Comparison of ENCODE assay signal across 12 mouse cellular contexts in genomic region chr7:73637810-73638125, GRCm38 (mm10).
DNase-seq lines count a peak whose midpoint lies in the region; ATAC-seq lines count a peak whose summit lies in the region.
"Had no signal": no experiment of that assay in that cellular context is flagged by ENCODE, and none has a peak within 500 bp of the region (broad histone marks: within the 10 kb centered on the region; RNA-seq: fewer than 3 reads in every experiment).

No protein-coding gene starts in this region.

- H3K27me3 ChIP-seq in forebrain, embryonic 12.5 days = no peaks in the 10 kb centered on the region
- H3K27me3 ChIP-seq in neural tube, embryonic 14.5 days (ENCODE audit: control insufficient read depth, insufficient read depth, low read length) = no peaks in the 10 kb centered on the region
- H3K27me3 ChIP-seq in heart, embryonic 11.5 days (ENCODE audit: control insufficient read depth, insufficient read depth, low read length) = no peaks in the 10 kb centered on the region
- H3K27me3 ChIP-seq: heart, embryonic 15.5 days; limb, embryonic 12.5 days had no signal

- 9% methylated on average over 4 of the region's 4 CpGs for WGBS in forebrain, embryonic 12.5 days
- WGBS in neural tube, embryonic 14.5 days = 9% methylated on average over 4 of the region's 4 CpGs
- 76% methylated on average over 4 of the region's 4 CpGs for WGBS in heart, embryonic 11.5 days (ENCODE audit: insufficient replicate concordance)

- H3K9me3 ChIP-seq in forebrain, embryonic 12.5 days = no peaks in the 10 kb centered on the region
- no peaks in the 10 kb centered on the region for H3K9me3 ChIP-seq in neural tube, embryonic 14.5 days (ENCODE audit: control insufficient read depth, low read length)
- H3K9me3 ChIP-seq in heart, embryonic 11.5 days (replicated peaks; ENCODE audit: control insufficient read depth, low read length) = no peaks in the 10 kb centered on the region
- H3K9me3 ChIP-seq: heart, embryonic 15.5 days; limb, embryonic 12.5 days had no signal

- no peak overlapping the region for H3K4me3 ChIP-seq in forebrain, embryonic 12.5 days (replicated peaks)
- no peak overlapping the region for H3K4me3 ChIP-seq in neural tube, embryonic 14.5 days (ENCODE audit: low read depth, low read length)
- H3K4me3 ChIP-seq in heart, embryonic 11.5 days (ENCODE audit: low read depth, low read length) = no peak overlapping the region
- H3K4me3 ChIP-seq: heart, embryonic 15.5 days; limb, embryonic 12.5 days had no signal

- DNase-seq in layer of hippocampus, adult 9-11 months = peak; percentile 47
- DNase-seq in layer of hippocampus, postnatal 10 days (ENCODE audit: low spot score in 2 of 2) = no peak
- DNase-seq in induced T-regulatory cell, adult 2 months (ENCODE audit: low read depth) = peak; percentile 72
- DNase-seq in kidney, adult 9 months = no peak
- no peak for DNase-seq in ovary, postnatal 36 days (ENCODE audit: low spot score)
- DNase-seq: lung, postnatal 10 days had no signal

- peak overlapping the region; percentile 90 for H3K27ac ChIP-seq in forebrain, embryonic 12.5 days
- H3K27ac ChIP-seq in neural tube, embryonic 14.5 days (ENCODE audit: low read depth, low read length) = no peak overlapping the region
- H3K27ac ChIP-seq in heart, embryonic 11.5 days (ENCODE audit: low read depth, low read length) = no peak overlapping the region
- H3K27ac ChIP-seq: heart, embryonic 15.5 days; kidney, postnatal 0 days; limb, embryonic 12.5 days had no signal

- ATAC-seq in forebrain, embryonic 12.5 days (ENCODE audit: low FRiP score) = peak; percentile 95
- peak; percentile 89 for ATAC-seq in neural tube, embryonic 14.5 days (ENCODE audit: low read depth)
- ATAC-seq in heart, embryonic 11.5 days (replicated peaks; ENCODE audit: insufficient number of reproducible peaks, low FRiP score, low TSS enrichment) = no peak

- H3K36me3 ChIP-seq in forebrain, embryonic 12.5 days (replicated peaks) = no peaks in the 10 kb centered on the region
- no peaks in the 10 kb centered on the region for H3K36me3 ChIP-seq in neural tube, embryonic 14.5 days (ENCODE audit: control insufficient read depth, insufficient read depth, low read length)
- no peaks in the 10 kb centered on the region for H3K36me3 ChIP-seq in heart, embryonic 11.5 days (ENCODE audit: control insufficient read depth, insufficient read depth, low read length)
- H3K36me3 ChIP-seq: heart, embryonic 15.5 days; limb, embryonic 12.5 days had no signal

- H3K4me1 ChIP-seq in forebrain, embryonic 12.5 days = peaks cover 19% of the 10 kb centered on the region
- peaks cover 2% of the 10 kb centered on the region; the same call in 1 of the 2 replicates for H3K4me1 ChIP-seq in neural tube, embryonic 14.5 days (ENCODE audit: control insufficient read depth, insufficient read depth, low read length)
- H3K4me1 ChIP-seq in heart, embryonic 11.5 days (ENCODE audit: control insufficient read depth, insufficient read depth, low read length) = no peaks in the 10 kb centered on the region
- H3K4me1 ChIP-seq: heart, embryonic 15.5 days; limb, embryonic 12.5 days had no signal

- no peak overlapping the region for H3K4me2 ChIP-seq in forebrain, embryonic 12.5 days
- H3K4me2 ChIP-seq in neural tube, embryonic 14.5 days (ENCODE audit: low read depth, low read length) = no peak overlapping the region
- H3K4me2 ChIP-seq in heart, embryonic 11.5 days = no peak overlapping the region
- H3K4me2 ChIP-seq: heart, embryonic 15.5 days; limb, embryonic 12.5 days had no signal

- no peak overlapping the region for H3K9ac ChIP-seq in forebrain, embryonic 12.5 days
- no peak overlapping the region for H3K9ac ChIP-seq in neural tube, embryonic 14.5 days (replicated peaks; ENCODE audit: low read depth, low read length)
- no peak overlapping the region for H3K9ac ChIP-seq in heart, embryonic 11.5 days (ENCODE audit: low read depth, low read length)
- H3K9ac ChIP-seq: heart, embryonic 15.5 days; limb, embryonic 12.5 days had no signal

Comparison
In these comparisons a context has a peak if more than half of its experiments do, and no peak if none do; other contexts are left out.
1. DNase-seq: peak in layer of hippocampus, adult 9-11 months (single experiment) and induced T-regulatory cell, adult 2 months (single experiment); none in layer of hippocampus, postnatal 10 days (0 of 2), kidney, adult 9 months (single experiment) and ovary, postnatal 36 days (single experiment).